Mouse (Mus musculus) CH12F3 (cell line): ENCODE data around the gene Orc5.

Experiments
- in situ Hi-C: fragments of 300-500 bp; cut with MboI; formaldehyde crosslinking; loops from 2 replicates; pipeline ENCODE4 v1.14.3; 2020; ENCODE audit warnings: low sequenced_read_pairs

Orc5 gene

DNA sequence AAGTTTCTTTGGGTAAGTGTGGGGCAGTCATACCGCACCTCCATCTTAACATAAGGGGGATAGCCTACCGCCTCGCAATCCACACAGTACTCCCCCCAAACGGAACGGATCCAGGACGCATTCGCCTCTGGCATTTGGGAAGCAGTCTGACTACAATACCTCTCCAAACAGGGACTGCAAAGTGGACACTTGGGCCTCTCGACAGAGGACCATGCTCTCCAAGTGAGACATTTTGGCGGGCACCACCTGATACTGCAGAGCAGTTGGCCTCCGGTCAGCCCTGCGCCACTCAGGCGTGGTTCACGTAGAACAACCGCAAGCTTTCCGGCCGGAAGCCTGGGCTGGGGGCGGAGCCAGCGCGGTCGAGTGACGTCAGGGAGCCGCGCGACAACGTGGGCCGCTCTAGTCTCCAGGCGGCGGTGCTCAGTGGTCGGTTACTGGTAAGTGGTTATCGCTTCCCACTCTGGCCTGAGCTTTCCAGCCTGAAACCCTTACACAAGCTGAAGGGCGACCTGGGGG is at the start of gene Orc5:
TSS of gene Orc5 (minus strand) at position 397 of the 519 bp plus-strand sequence.
- in situ Hi-C loops: no loop called here

DNA sequence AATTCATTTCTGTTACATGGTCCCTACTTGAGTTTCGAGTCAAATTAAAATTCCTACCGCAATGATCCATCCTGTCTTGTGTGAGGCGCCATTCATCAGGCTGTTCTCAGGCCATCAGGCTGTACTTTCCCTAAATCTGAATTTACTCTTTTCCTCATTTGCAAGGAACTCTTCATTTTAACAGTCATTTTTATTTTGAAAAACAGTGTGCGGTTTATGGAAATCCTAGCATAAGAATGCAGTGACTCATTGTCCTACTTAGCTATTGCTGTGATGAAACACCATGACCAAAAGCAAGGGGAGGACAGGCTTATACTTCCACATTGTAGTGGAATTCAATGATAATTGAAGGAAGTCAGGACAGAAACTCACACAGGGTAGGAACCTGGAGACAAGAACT is 46.8 kb upstream of the Orc5 start:
- in situ Hi-C loops: no loop called here

DNA sequence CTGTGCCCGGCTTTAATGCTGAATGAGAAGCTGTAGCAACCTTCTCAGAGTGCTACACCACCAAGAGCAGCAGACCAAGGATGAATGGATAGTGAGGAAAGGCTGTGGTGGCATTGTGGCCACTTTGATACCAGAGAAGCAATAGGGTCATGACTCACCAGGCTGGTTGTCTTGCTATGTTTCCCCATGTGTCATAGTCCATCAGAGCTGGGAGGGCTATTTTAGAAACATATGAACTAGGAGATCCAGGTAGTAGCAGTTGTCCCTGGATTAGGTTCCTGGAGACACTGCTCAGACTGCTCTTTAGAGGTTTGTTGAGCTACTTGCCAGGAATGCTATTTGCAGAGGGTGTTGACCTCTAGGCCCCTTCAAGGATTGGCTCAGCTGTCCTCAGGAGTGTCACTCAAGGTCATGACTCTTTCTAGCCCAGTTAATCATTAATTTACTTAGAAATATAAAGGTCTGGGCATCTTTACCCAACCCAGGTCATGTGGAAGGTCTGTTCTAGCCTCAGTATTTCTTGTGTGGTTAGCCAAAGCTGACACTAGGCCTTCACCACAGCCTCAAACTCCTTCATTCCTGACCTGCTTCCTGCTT is 39.2 kb upstream of the Orc5 start:
- in situ Hi-C loops: no loop called here

DNA sequence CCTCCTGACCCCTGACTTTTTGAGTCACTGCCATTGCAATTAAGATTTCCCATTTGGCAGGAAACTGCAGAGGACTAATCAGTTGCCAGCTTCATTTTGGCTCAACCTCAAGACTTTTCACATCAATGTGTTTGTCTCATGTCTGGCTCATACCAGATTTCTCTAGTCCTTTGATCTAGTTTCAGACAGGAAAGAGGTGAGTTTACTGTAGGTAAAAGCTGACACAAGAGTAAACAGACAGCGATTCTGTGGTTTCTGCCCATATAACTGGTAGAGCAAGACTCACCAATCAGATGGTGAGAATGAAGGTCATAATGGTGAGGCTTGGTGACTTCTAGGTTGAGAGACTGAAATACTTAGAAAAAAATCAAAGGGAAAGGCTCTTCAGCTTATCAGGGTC is 37.3 kb upstream of the Orc5 start:
- in situ Hi-C loops: no loop called here

GRCm38 (mm10) chr5:22584556-22584955 is 34.3 kb upstream of the Orc5 start:
- in situ Hi-C loops: no loop called here

- in situ Hi-C loops: no loop called here
Observed at GRCm38 (mm10) chr5:22578011-22578410, 27.8 kb upstream of the Orc5 start.

GRCm38 (mm10) chr5:22574751-22575150 is 24.5 kb upstream of the Orc5 start:
- in situ Hi-C loops: no loop called here

GRCm38 (mm10) chr5:22574161-22574560 is 23.9 kb upstream of the Orc5 start:
- in situ Hi-C loops: no loop called here

GRCm38 (mm10) chr5:22573696-22574095 is 23.5 kb upstream of the Orc5 start:
- in situ Hi-C loops: no loop called here

DNA sequence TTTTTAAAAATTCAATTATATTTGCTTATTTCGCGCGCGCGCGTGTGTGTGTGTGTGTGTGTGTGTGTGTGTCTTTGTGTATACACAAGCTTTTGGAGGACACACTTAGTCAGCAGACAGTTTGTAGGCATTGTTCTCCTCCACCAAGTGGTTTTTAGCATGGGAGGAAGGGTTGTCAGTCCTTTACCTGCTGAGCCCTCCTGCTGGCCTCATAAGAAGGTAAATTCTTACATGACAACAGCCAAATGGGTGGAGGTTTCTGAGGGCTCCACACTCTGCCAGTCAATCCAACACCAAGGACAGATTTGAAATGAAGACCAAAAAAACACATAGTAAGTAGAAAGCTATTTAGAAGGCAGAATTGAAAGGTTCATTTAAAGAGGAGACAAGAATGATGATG is 22.7 kb upstream of the Orc5 start:
- in situ Hi-C loops: no loop called here

- in situ Hi-C loops: no loop called here
Observed at GRCm38 (mm10) chr5:22572456-22572855, 22.2 kb upstream of the Orc5 start.

DNA sequence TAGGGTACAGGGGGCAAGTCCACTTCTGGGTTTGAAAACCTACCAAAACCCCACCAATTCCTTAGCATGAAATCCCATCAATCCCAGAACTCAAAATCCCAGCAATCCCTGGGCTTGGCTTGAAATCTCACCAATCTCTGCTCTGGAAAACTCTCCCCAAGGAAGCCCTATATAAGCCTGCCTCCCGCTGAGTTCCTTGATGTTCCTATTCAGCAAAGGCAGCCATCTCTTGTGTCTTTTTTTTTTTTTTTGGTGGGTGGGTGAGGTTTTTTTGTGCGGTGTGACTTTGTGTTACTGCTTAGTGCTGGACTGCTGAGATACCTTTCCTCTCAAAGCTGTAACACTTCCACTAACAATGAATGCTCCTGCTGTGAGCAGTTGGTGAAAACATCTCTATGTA is 15.5 kb upstream of the Orc5 start:
- in situ Hi-C loops: no loop called here

DNA sequence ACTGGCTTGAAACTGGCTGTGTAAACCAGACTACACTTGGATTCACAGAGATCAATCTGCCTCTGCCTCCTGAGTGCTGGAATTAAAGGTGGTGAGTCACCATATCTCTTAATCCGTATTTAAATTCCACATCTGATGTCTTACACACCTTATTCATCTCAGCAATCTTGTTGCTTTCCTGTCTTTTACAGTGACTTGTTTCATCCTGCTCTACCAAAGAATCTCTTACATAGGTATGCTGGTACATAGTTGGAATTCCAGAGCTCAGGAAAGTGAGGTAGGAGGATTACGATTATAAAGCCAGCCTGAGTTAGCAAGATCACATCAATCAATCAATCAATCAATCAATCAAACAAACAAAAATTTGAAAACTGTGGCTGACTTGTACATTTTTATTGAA is 9.6 kb upstream of the Orc5 start:
- in situ Hi-C loops: no loop called here

DNA sequence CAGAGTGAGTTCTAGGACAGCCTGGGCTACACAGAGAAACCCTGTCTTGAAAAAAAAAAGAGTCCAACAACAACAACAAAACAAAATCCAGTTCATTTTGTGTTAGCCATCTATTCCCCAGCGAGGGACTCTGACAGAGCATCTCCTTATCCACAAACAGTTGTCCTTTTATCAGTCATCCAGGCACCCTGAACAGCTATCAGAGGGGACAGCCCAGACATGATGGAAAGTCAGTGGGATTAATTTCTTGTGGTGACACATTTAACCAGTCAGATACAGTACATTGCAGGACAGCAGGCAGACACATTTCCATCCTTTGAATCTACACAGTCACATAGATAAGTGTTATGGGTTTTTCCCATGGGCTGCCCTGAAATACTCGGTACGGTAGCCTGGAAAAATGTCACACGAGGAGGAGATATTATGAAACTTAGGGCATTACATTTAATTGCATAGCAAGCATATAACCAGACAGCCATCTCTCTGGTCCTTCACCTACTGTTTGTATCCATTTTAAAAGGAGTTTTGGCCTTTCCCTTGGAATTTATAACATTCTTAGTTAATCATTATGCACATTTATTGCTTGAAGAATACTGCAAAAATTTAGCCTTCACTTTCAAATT is 7.4 kb upstream of the Orc5 start:
- in situ Hi-C loops: no loop called here

- in situ Hi-C loops: no loop called here
Observed at GRCm38 (mm10) chr5:22556713-22557112, 6.5 kb upstream of the Orc5 start.

GRCm38 (mm10) chr5:22552233-22552765 is 2.1 kb upstream of the Orc5 start:
- in situ Hi-C loops: no loop called here

DNA sequence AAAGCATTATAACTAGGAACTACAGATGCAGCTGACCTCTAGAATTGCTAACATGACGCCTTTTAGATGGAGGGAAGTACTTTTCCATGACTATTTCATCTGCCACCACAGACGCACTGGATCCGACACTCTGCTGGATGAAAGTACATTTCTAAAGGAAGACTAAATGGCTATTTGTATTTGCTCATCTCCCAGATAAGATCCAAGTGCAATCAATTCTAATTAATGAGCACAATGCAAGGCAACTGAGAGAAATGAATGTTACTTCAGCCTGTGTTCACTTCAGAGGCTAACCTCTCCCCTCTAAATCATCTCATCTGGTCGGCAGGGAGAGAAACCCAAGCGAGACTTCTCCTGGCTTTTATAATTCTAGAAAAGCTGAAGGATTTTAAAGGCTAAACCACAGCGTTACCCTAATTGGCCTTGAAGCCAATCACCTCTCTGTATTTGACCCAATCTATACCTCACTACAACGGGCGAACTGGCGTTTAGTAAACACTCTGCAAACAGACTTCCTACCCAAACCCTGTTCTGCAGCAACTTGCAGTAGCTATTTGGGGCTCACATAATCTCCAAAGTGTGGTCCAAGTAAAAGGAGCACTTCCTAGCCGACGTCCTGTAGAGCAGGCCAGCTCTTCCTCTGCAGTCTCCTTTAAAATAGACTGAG is 730 bp downstream of the Orc5 start:
- in situ Hi-C loops: no loop called here

GRCm38 (mm10) chr5:22548556-22549161 is 1.6 kb downstream of the Orc5 start:
- in situ Hi-C loops: no loop called here

- in situ Hi-C loops: no loop called here
Observed at GRCm38 (mm10) chr5:22546536-22546935, 3.7 kb downstream of the Orc5 start.

DNA sequence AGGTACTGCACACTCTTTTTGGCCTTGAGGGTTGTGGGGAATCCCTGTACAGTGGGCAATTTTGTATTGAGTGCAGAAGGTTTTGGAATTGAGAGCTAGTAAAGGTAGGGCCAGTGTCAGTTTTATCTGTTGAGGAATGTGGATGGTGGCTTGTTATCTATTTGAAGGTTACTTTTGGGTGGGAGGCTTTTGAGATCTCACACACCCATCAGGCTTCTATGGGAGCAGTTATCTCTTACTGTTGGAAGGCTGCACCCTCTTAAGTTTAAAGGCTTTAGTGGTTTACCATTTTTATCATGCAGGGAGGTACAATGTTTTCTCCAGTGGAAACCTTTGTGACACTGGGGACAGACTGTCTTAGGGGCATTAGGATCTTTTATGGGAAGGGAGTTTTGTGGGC is 4.9 kb downstream of the Orc5 start:
- in situ Hi-C loops: no loop called here

DNA sequence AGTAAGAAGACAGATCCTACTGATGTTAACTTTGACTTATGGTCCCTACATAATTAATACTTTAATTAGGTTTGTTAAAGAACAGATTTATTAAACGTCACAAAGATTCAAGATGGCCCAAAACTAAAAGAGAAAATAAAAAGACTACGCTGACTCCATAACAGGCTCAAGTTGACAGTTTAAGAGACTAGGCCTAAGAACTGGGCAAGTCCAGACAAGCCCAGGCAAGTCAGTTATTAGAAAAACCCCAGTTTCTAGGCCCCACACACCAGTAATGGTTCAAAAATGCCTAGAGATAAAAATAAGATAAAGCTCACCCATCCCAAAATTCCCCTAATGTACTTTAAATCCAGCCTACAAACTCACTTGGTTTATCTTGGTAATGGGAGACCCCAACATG is 7.6 kb downstream of the Orc5 start:
- in situ Hi-C loops: no loop called here
